Mouse (Mus musculus): Measurements from ENCODE around the gene Pacsin2.

- TF ChIP-seq CTCF (IDR thresholded peaks at IDR 0.05; ENCODE audit: extremely low read depth, insufficient read length, insufficient replicate concordance, low read depth, low read length): no peak
- no peak for TF ChIP-seq POLR2A (IDR thresholded peaks at IDR 0.05; ENCODE audit: low read depth, low read length)
These were observed 49.0 kb downstream of the Pacsin2 start for GRCm38 (mm10) chr15:83415391-83415790.
